Mouse (Mus musculus): ENCODE data around the gene Npr1. TPM values are rescaled to one million over a fixed set of nuclear protein-coding genes. Genes with fewer than 3 reads are reported as not detected.
A peak's percentile ranks its signal among the peaks of the same experiment; 100 is the strongest.

Gene Npr1
- total RNA-seq, 2 experiments from 2014 or later = not detected

GRCm38 (mm10) chr3:90445417-90446200 lies 20.1 kb downstream of the Npr1 start:
- ATAC-seq (replicated peaks; ENCODE audit: low FRiP score, poor library complexity, severe bottlenecking) = no peak

- no peak for ATAC-seq (replicated peaks; ENCODE audit: low FRiP score, poor library complexity, severe bottlenecking)
These were observed 21.7 kb downstream of the Npr1 start for GRCm38 (mm10) chr3:90443977-90444376.

- no peak for ATAC-seq (replicated peaks; ENCODE audit: low FRiP score, poor library complexity, severe bottlenecking)
These were observed 24.9 kb downstream of the Npr1 start for GRCm38 (mm10) chr3:90440756-90441155.

- ATAC-seq (replicated peaks; ENCODE audit: low FRiP score, poor library complexity, severe bottlenecking) = no peak
These were observed 28.5 kb downstream of the Npr1 start for GRCm38 (mm10) chr3:90437131-90437530.

- peak; percentile 2; the same call in 1 of the 2 replicates for ATAC-seq (replicated peaks; ENCODE audit: low FRiP score, poor library complexity, severe bottlenecking)
These were observed 31.5 kb downstream of the Npr1 start for GRCm38 (mm10) chr3:90434073-90434730.

GRCm38 (mm10) chr3:90433381-90434020 lies 32.2 kb downstream of the Npr1 start, which contains the start of gene Ints3:
Ints3 (minus strand) TSS chr3:90433622.
- ATAC-seq (replicated peaks; ENCODE audit: low FRiP score, poor library complexity, severe bottlenecking) = peak; percentile 95

GRCm38 (mm10) chr3:90432811-90433219 lies 32.9 kb downstream of the Npr1 start:
- ATAC-seq (replicated peaks; ENCODE audit: low FRiP score, poor library complexity, severe bottlenecking) = peak; percentile 52

- no peak for ATAC-seq (replicated peaks; ENCODE audit: low FRiP score, poor library complexity, severe bottlenecking)
These were observed 33.3 kb downstream of the Npr1 start for GRCm38 (mm10) chr3:90432348-90432747.

GRCm38 (mm10) chr3:90429576-90429975 lies 36.1 kb downstream of the Npr1 start:
- ATAC-seq (replicated peaks; ENCODE audit: low FRiP score, poor library complexity, severe bottlenecking) = no peak

- no peak for ATAC-seq (replicated peaks; ENCODE audit: low FRiP score, poor library complexity, severe bottlenecking)
These were observed 37.5 kb downstream of the Npr1 start for GRCm38 (mm10) chr3:90428186-90428585.

- ATAC-seq (replicated peaks; ENCODE audit: low FRiP score, poor library complexity, severe bottlenecking) = no peak
These were observed 38.1 kb downstream of the Npr1 start for GRCm38 (mm10) chr3:90427574-90427973.

- ATAC-seq (replicated peaks; ENCODE audit: low FRiP score, poor library complexity, severe bottlenecking) = no peak
These were observed 40.2 kb downstream of the Npr1 start for GRCm38 (mm10) chr3:90425499-90425898.

- no peak for ATAC-seq (replicated peaks; ENCODE audit: low FRiP score, poor library complexity, severe bottlenecking)
These were observed 42.1 kb downstream of the Npr1 start for GRCm38 (mm10) chr3:90423549-90423948.

GRCm38 (mm10) chr3:90420696-90421095 lies 45.0 kb downstream of the Npr1 start:
- ATAC-seq (replicated peaks; ENCODE audit: low FRiP score, poor library complexity, severe bottlenecking) = no peak

- peak; percentile 52; the same call in 1 of the 2 replicates for ATAC-seq (replicated peaks; ENCODE audit: low FRiP score, poor library complexity, severe bottlenecking)
These were observed 52.7 kb downstream of the Npr1 start for GRCm38 (mm10) chr3:90413011-90413396.

GRCm38 (mm10) chr3:90412312-90413010 lies 53.2 kb downstream of the Npr1 start:
- peak; percentile 85 for ATAC-seq (replicated peaks; ENCODE audit: low FRiP score, poor library complexity, severe bottlenecking)

GRCm38 (mm10) chr3:90408721-90409120 lies 56.9 kb downstream of the Npr1 start:
- ATAC-seq (replicated peaks; ENCODE audit: low FRiP score, poor library complexity, severe bottlenecking) = no peak

- ATAC-seq (replicated peaks; ENCODE audit: low FRiP score, poor library complexity, severe bottlenecking) = no peak
These were observed 59.3 kb downstream of the Npr1 start for GRCm38 (mm10) chr3:90406414-90406813.

- no peak for ATAC-seq (replicated peaks; ENCODE audit: low FRiP score, poor library complexity, severe bottlenecking)
These were observed 61.1 kb downstream of the Npr1 start for GRCm38 (mm10) chr3:90404609-90405008.

GRCm38 (mm10) chr3:90404121-90404520 lies 61.5 kb downstream of the Npr1 start:
- ATAC-seq (replicated peaks; ENCODE audit: low FRiP score, poor library complexity, severe bottlenecking) = no peak

Measured in erythroblast, adult 5-6 weeks (primary cell).